Mouse (Mus musculus) cerebellum, adult 11-12 months (tissue): ENCODE measurements around the gene Yipf4.
"Not testable (repeated sequence)": the region's sequence is repeated elsewhere in the genome, so short reads cannot be mapped to it uniquely, and the experiment has no call there.

Source experiments
- DNase-seq: peaks from one replicate; pipeline ENCODE4 v3.0.0; 2022

Yipf4 gene

DNA sequence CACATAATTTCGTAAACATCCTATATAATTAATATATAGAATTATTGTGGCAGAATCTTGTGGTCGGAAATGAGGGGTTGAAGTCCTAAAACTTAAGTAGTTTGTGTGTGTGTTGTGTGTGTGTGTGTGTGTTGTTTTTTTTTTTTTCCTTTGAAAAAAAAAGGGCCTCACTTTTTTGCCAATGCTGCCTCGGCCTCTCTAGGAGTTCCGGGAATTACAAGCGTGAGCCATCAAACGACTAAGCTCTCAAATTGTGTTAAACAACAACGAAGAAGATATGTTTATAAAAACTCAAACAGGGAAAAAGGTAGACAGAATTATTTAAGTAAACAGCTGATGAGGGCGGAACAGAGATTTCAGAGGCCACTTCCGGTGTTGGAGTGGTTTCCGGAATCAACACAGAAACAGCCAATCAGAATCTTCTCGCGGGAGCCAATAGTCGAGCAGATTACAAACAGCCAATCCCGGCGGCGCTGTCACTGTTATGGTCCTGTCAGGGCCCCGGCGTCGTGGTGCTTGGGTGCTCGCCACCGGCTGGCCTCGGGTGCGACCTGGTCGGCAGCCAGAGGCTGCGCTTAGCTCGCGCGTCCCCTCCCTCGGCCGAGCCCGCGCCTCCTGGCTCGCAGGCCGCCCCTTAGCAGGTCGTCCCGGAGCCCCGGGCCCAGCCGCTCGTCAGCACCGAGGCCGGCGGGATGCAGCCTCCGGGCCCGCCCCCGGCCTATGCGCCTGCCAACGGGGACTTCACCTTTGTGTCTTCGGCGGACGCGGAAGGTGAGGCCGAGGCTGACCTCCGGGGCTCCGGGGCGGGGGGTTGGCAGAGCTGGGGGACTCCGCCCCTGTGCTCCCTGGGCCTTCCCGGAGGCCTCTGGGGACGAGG, at the start of gene Yipf4:
Gene Yipf4 (plus strand): TSS at position 470 of the 877 bp plus-strand sequence.
- DNase-seq = peak; percentile 95

DNA sequence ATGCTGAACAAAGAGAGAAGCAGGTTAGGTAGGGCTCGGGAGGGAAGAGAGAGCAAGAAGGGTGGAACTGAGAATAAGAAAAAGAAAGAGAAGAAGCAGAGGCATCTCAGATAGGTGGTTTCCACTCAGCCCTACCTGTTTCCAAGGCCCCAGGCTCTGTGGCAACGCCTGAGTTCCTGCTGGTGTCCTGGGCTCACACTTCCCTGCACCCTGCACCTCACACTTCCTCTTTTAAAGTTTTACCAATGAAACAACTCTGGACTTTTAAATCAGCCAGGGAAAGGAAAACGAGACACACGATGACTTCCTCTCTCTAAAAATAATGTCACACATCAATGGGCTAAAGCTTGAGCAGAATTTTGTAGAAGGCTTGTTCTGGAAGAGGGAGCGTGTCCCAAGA, 48.8 kb upstream of the Yipf4 start:
- no peak for DNase-seq

DNA sequence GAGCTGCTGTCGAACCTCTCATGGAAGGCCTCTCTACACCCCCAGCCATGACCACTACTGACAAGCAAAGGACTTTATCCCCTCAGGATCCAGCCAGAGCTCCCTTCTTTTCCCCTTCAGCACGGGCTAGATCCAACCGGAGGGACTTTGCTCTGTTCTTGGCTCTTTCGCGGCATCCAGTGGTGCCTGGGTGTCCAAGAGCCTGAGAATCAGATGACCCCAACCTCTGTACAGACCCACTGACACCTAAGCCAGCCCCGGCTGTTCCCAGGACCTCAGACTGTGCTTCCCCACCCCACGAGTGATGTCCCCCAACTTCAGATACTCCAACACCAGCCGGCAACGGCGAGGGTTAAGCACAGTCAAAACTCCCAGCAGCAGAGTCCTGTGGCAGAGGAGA, 39.5 kb upstream of the Yipf4 start:
- DNase-seq = no peak

DNA sequence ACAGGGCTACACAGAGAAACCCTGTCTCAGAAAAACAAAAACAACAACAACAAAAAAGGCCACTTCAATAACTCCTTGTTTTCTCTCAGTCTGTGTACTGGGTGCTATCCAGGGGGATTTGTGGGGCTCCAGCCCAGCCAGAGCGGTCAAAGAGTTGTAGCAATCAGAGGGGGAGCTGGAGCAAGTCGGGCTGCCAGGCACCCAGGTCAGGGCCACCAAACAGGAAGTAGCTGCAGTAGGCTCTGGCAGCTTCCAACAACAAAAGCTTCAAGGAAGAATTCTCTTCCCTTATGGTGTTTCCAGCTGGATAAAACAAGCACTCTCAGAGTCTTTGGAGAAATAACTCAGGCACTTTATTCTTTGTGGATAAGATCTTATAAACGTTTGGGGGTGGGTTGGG, 35.4 kb upstream of the Yipf4 start:
- DNase-seq = no peak

DNA sequence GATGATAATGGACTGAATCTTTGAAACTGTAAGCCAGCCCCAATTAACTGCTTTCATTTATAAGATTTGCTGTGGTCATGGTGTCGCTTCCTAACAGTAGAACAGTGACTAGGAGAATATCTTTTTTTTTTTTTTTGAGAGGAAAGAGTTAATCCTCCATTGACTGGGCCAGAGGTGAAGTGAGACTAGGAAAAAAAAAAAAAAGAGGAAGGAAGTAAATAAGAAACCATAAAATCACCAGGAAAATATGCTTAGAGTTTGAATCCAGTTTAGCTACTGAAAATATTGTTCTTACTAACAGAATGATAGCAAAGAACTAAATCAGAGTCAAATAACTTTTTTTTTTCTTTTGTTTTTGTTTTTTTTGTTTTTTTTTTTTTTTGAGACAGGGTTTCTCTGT, 34.6 kb upstream of the Yipf4 start:
- no peak for DNase-seq

DNA sequence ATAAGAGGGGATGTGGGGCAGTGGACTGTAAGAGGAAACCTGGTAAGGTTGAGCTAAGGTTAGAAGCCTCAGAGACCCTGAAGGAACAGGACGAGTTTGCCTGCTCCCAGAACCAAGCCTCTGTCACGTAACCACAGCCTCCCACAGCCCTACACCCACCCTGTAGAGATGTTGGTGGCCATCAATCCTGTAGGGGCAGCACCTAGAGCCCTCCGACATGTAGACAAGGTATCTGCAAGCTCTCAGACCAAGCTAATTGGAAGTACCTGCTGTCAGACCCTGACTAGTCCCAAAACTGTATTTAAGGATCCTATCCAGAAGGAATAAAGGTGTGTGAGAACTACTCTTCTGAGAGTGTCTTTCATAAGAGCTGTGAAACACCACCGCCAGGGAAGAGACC, 33.9 kb upstream of the Yipf4 start:
- DNase-seq = no peak

DNA sequence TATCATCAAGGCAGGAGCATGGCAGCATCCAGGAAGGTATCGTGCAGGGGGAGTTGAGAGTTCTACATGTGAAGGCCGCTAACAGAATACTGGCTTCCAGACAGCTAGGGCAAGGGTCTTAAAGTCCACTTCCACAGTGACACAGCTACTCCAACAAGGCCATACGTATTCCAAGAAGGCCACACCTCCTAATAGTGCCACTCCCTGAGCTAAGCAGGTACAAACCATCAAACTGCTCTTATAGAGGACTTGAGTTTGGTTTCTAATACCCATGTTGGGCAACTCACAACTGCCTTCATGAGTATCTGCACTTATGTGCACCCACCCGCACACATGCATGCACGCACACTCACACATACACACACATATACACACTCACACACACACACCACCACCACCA, 32.5 kb upstream of the Yipf4 start:
- DNase-seq = no peak

DNA sequence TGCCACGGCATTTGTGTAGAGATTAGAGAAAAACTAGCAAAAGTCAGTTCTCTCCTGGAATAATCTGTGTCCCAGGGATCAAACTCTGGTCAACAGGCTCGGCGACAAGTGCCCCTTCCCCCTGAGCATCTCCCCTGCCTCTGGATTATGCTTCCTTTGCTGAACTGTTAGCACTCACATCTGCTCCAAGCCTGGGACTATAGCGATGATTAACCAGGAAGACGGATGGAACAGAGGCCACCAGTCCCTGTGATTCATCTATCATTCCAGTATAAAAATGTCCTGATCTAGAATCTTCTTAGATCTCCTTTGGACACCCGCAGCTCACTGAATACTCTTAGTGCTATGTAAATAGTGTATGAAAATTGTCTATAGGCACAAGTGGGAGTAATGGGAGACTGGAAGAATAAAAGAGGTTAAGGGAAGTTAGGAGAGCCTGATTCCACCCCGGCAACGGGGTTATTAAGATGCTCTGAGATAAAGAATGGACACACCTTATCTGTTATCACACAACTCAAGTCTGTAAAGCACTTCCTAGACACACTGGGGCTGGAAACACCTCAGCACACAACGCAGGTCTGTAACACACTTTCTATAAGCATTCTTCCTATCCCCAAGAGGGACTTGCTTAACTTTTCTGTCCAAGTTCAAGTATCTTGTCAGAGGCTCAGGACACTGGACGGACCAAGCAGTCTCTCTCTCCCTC, 31.2 kb upstream of the Yipf4 start:
- no peak for DNase-seq

DNA sequence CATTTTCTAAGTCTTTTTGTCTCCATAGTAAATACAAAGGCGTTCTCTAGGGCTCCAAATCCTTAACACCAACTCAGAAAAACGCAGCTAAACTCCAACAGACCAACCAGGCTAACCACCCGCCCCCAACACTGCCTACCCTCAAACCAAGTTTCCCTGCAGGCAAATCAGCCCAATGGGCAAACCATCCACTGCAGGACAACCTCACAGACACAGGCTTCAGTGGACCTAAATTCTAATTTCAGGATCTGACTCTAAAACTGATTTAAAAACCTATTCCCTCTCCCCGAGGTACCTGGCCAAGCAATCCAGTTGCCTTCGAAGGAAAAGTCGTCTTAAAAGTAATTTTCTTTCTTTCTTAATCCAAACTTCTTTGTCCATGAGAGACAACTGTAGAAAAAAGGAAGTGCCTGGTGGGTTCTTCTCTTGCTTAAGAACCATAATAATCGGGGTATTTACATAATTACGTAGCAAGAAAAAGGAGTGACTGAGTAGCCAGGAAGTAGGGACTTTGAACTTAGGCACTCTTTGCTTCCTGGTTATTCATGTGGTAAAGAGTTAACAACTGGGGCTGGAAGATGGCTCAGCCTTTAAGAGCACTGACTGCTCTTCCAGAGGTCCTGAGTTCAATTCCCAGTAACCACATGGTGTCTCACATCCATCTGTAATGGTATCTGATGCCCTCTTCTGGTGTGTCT, 30.4 kb upstream of the Yipf4 start, which contains the start of gene Nlrc4:
Gene Nlrc4 (minus strand): TSS at position 432 of the 698 bp plus-strand sequence.
- DNase-seq = no peak

DNA sequence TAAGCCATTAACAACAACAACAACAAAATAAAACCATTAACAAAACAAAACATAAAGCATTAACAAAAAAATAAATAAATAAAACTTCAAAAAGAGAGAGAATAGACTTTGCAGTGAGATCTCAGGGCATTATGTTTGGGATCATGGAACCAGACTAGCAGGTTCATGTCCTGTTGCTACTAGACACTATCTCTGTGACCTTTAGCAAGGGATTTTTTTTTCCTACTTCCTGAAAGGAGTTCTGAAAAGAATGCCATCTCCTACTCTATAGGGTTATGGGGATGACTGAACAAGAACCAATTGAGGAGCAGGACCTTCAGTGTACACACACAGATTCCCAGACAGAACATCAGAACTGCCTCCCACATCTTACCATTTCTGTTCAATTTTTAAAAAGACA, 25.8 kb upstream of the Yipf4 start:
- no peak for DNase-seq

DNA sequence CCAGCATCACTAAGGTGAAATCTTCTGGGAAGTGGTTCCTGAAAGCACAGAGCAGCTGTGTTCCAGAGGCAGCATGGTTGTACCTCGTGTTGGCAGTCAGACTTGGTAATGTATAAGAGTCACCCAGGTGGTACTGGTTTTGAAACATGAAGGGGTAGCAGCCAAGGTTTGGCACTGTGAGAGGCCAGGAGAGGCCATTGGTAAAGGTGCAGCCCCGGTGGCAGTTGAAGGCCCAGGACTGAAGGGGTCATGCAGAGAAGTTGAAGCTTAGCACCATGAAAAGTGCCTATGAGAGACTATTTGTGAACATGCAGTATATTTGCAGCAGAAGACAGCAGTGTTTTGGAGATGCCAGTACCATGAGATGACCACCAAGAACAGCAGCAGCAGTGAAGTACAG, 21.3 kb upstream of the Yipf4 start:
- not testable (repeated sequence) for DNase-seq

DNA sequence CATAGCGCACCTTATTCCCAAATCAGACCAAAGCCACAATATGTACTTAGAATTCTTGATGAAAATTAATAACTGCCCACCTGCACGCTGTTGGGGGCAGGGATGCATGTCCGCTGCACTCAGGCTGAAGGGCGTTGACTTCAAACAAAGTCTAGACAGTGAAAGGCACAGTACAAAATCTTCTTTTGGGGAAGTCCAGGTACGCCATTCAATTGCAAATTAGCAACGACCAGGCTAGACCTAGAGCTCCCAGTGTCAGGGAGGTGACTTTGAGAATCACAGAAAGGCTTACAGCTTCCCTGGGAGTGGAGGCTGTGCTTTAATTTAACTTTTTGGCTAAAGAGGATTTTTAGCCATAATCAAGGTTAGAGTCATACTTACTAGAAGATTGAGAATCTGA, 19.2 kb upstream of the Yipf4 start:
- DNase-seq = not testable (repeated sequence)

DNA sequence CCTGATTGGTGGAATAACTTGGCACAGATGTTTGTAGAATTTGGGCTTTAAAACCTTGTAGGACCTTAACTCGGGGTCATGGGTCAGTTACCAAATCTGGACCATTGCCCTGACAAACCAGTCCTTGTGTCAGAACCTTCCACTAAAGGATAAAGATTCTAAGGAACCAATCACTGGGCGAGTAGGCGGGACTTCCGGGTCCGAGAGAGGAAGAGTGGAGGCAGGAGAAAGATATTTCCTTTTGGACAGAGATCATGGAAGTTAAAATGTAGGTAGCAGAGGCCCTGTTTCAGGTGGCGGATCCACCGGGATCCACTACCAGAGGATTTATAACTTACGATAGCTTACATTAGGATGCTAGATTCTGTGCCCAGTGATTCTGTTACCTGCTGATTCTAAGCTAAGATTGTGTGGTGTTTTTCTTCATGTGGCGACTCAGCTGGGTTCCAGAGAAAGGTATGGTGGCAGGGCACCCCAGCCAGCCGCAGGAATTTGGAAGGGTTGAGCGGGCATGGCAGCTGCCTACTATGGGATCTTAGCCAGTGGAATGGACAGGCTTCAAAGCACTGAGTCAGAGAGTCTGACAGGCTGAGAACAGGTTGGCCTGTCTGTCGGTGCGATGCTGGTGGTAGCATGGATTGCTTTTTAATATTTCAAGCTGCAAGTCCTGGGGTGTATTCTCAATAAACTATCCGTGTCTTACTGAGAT, 8.8 kb upstream of the Yipf4 start:
- no peak for DNase-seq

DNA sequence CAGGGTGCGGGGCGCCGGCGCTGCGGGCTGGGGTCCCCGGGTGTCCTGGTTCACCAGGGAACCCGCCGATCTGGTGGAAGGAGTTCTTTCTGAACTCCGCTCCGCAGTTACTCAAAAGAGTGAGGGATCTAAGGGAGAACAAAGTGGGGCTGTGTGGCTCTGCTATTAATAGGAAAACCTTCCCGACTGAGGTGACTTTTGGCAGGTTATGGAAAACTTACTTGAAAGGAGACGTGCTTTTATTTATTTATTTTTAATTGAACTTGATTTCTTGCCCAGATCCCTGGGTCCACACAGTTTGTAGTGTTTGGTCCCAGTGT, 568 bp downstream of the Yipf4 start:
- DNase-seq = no peak

DNA sequence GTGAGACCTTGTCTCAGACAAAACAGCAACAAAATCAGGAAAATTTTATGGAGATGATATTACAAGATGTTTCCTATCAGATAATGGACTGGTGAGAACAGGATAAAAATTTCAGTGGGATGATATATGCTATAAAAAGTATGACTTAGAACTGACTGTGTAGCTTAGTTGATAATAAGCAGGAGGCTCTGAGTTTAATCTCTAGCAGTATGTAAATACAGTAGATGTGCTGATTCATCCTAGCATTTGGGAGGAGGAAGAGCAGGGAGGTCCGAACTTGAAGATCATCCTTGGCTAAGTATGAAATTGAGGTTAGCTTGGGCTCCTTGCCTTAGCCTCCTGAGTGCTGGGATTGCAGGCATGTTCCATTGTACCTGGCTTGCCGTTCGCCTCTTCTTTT, 2.3 kb downstream of the Yipf4 start:
- DNase-seq = no peak

DNA sequence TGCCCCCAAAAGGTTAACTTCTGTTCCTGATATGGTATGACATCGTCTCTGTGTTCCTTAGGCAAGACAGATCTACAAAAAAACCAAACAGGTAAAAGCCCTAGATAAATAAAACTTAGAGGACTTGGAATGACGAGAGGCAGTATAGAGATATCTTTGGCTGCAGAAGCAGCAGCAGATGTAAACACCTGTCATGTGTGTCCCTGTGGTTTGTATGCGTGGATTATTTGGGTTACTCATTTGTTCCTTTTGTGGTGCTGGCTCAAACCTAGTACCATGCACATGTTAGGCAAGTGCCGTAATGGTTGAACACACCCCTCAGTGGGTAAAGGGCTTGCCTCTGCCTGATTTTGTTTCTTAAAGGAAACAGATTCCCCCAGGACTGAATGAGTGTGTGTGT, 10.9 kb downstream of the Yipf4 start:
- DNase-seq = no peak

DNA sequence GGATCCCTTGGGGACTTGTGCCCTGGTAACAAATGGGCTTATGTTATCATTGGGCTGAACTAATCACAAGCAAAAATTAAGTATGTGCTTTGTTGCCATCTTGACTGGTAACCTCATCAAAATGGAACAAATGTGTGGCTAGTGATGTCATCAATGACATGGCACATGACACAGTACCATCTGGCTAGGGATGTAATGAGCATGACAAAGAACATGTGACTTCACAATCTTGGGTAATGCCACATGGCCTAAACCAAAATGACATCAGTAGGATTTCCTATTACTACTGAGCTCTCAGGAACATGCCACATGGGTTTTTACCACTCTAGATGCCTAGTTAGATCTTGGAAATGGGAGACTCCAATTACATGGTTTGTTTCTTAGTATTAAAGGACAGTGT, 11.8 kb downstream of the Yipf4 start:
- DNase-seq = no peak

DNA sequence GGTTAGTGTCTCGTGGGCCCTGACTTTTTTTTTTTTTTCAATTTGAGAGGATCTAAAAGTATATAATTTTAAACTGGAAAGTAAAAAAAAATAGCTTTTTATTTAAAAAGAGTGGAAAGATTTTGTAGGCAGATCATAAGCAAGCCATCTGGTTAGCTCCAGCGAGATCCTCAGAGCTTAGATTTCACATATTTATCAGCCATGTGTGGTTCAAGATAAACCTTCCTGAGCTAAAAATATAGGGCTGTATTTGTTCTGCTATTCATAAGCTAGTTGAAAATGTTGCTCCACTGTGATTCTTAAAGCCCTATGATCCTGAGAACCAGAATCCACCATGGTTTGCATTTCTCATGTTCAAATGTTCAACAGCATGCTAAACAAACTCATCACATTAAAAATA, 18.6 kb downstream of the Yipf4 start:
- DNase-seq = no peak

DNA sequence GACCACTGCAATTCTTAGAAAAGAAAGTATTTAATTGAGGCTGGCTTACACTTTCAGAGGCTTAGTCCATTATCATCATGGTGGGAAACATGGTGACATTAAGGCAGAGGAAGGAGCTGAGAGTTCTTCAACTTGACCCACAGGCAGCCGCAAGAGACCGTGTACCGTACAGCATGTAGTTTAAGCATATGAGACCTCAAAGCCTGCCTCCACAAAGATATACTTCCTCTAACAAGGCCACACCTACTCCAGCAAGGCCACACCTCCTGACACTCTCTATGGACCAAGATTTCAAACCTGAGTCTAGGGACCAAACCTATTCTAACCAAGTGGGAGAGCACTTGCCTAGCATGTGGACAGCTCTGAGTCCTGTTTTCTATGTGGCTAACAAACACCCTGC, 19.3 kb downstream of the Yipf4 start:
- no peak for DNase-seq

DNA sequence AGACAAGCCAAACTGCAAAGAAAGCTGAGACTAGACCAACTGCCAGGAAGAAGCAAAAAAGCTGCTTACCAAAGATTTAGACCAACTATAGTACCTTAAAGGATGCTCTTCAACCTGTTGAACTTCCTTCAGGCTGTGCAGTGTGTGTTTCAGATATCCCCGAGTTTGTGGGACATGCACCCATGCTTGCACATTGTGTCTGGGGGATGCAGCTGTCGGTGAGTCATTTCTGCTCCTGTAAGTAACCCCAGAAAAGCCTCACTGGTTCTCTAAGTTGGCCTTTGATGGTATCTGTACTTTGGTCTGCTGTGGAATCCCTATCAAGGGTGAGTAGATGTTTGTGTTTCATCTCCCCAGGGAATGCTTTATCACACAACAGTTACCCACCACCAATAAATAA, 23.0 kb downstream of the Yipf4 start:
- no peak for DNase-seq

DNA sequence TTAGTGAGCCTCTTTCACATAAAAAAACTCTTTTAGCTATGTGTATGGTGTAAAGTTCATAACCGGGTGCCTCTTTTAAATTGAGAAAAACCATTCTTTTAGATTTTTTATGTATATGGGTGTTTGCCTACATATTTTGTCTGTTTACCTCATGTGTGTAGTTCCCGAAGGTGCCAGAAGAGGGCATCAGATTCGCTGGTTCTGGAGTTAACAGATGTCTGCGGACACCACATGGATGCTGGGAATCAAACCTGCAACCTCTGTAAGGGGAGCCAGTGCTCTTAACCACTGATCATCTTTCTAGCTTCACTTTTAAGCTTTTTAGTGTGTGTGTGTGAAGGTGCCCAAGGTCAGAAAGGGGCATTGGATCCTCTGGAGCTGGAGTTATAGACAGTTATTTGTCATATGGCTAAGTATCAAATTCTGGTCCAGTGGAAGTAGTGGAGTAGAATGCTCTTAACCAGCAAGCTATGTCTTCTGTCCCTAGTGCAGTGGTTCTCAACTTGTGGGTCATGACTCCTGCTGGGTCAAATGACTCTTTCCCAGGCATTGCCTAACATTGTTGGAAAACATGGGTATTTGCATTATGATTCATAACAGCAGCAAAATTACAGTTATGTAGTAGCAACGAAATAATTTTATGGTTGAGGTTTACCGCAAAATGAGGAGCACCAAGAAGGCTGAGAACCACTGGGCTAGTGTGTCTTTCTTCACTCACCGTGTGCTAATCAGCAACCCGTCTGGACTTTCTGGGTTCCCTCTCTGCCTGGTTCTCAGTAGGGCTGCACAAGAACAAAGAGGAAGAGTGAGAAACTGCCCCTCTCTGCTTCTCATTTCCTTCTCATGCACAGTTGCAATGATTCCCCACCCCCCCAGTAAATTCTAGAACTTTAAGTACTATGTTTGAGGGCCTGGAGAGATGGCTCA, 33.8 kb downstream of the Yipf4 start:
- DNase-seq = no peak

DNA sequence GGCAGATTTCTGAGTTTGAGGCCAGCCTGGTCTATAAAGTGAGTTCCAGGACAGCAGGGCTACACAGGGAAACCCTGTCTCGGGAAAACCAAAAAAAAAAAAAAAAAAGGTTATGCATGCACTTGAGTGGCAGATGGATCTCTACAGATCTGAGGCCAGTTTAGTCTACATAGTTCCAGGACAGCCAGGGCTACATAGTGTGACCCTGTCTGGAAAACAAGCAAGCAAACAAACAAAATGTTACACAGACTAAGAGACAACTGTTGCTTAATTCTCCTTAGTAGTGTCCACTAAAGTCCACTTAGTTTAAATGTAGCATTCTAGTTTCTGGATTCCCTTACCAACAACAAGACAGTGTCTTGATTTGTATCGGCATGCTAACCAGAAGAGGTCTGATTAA, 36.8 kb downstream of the Yipf4 start:
- no peak for DNase-seq
